Mouse (Mus musculus): Measurements from ENCODE around the gene Rhbdl1. TPM values are rescaled to one million over a fixed set of nuclear protein-coding genes. Genes with fewer than 3 reads are reported as not detected.

Gene Rhbdl1
- polyA plus RNA-seq, 1 experiment, result not detected

DNA sequence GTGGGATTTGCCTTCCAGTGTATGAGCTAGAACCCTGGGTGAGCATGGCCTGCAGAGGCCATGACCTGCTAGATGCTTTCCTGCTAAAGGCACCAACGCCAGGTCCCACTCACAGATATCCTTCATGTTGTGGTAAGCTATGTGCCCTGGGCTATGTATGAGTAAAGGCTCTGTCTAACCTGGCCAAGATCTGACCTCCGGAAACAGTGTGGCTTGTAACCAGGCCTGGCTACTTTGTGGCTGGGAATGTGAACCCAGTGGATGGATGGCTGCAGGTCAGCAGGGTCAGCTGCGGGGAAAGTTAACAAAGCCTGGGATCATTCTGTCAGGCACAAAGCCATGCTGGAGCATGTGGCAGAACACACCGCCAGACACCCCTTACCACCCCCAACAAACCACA, 44.6 kb upstream of the Rhbdl1 start:
- Histone ChIP-seq H3K9me3 (replicated peaks; ENCODE audit: control insufficient read depth, insufficient read depth, low read length, poor library complexity, severe bottlenecking) (no peaks in the 10 kb centered on the region), H3K27ac (ENCODE audit: insufficient read depth, low read length) (peak overlapping the region; percentile 25), H3K9ac (ENCODE audit: low read depth, poor library complexity, severe bottlenecking) (no peak overlapping the region), H3K36me3 (ENCODE audit: control insufficient read depth, insufficient read depth, low read length, poor library complexity, severe bottlenecking) (peaks cover 5% of the 10 kb centered on the region; the same call in 1 of the 2 replicates), H3K4me1 (ENCODE audit: control insufficient read depth, insufficient read depth, low read length) (peaks cover 7% of the 10 kb centered on the region), H3K4me3 (ENCODE audit: low read depth, low read length) (no peak overlapping the region), H3K27me3 (ENCODE audit: control insufficient read depth, insufficient read depth, low read length, poor library complexity, severe bottlenecking) (no peaks in the 10 kb centered on the region)
- TF ChIP-seq POLR2A (IDR thresholded peaks at IDR 0.05; ENCODE audit: insufficient read depth, low read length) (no peak), CTCF (IDR thresholded peaks at IDR 0.05; ENCODE audit: low read depth, low read length) (no peak), EP300 (IDR thresholded peaks at IDR 0.05; ENCODE audit: insufficient read depth, low read depth, low read length) (no peak)

DNA sequence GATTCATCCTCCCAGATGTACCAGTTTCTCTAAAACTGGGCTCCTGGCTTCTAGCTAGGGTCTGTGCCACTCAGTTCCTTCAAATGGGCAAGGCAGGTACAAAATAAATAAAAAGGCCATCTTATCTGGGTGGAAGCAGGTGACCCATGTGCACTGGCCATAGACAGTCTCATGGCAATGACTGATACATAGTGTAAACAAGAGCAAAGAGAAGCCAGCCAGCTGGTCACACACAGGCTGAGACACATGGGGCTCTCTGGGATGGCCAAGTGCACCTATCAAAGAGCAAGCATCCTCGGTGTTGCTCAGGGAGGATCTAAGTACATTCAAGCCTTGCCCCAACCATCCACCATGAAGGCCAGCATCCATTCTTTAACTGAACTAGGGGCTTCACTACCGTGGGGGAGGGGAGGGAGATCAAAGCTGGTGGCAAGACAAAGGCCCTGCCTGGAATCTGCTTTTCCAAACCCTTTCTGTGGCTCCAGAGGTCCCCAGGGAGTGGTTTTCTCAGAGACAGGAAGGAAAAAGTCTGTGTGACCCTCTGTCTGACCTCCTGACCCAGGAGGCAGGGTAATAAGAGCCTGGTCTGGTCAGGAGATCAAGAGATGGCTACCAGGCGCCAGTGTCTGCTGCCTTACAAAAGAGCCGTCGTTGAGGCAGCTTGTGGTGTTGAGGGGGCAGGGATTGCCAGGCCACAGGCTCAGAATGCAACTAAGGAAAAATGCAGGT, 44.0 kb upstream of the Rhbdl1 start:
- no peak overlapping the region for H3K9ac ChIP-seq (ENCODE audit: low read depth, poor library complexity, severe bottlenecking)
- no peaks in the 10 kb centered on the region for H3K9me3 ChIP-seq (replicated peaks; ENCODE audit: control insufficient read depth, insufficient read depth, low read length, poor library complexity, severe bottlenecking)
- H3K36me3 ChIP-seq (ENCODE audit: control insufficient read depth, insufficient read depth, low read length, poor library complexity, severe bottlenecking), result peaks cover 5% of the 10 kb centered on the region; the same call in 1 of the 2 replicates
- TF ChIP-seq POLR2A (IDR thresholded peaks at IDR 0.05; ENCODE audit: insufficient read depth, low read length) (no peak), EP300 (IDR thresholded peaks at IDR 0.05; ENCODE audit: insufficient read depth, low read depth, low read length) (no peak), CTCF (IDR thresholded peaks at IDR 0.05; ENCODE audit: low read depth, low read length) (no peak)
- no peak overlapping the region for H3K4me3 ChIP-seq (ENCODE audit: low read depth, low read length)
- peak overlapping the region; percentile 25 for H3K27ac ChIP-seq (ENCODE audit: insufficient read depth, low read length)
- peaks cover 11% of the 10 kb centered on the region for H3K4me1 ChIP-seq (ENCODE audit: control insufficient read depth, insufficient read depth, low read length)
- no peaks in the 10 kb centered on the region for H3K27me3 ChIP-seq (ENCODE audit: control insufficient read depth, insufficient read depth, low read length, poor library complexity, severe bottlenecking)

DNA sequence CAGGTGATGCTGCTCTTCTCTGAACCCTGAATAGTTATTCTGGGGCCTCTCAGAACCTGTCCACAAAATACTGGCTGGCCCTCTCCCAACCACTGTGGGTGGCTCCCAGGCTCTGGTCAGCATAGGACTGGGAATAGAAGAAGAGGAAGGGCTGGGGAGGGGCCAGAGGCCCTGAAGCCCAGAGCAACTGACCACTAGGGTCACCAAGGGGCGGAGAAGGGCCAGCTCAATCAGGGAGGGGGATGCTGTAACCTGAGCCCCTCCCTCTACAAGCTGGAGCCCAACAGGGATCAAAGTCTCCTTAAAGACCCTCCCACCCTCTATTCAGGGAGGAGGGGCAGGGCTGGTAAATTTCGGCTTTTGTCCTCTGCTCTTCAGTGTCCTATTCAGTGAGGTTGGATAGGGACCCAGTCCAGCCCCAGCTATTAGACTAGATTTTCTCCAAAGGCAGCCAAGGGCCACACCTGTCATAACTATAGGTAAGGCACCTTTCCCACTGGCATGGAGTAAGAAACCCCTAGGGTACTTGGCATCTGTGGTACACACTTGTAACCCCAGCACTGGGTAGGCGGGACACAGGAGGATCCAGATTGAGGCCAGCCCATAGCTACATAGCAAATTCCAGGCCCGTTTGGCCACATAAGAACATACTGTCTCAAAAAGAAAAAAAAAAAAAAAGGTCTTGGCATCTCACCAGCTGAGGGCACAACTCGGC, 43.3 kb upstream of the Rhbdl1 start, which contains the start of gene Wfikkn1:
Gene Wfikkn1, minus strand, starts transcription at position 663 of the 715 bp plus-strand sequence.
- H3K36me3 ChIP-seq (ENCODE audit: control insufficient read depth, insufficient read depth, low read length, poor library complexity, severe bottlenecking), result peaks cover 5% of the 10 kb centered on the region; the same call in 1 of the 2 replicates
- no peaks in the 10 kb centered on the region for H3K27me3 ChIP-seq (ENCODE audit: control insufficient read depth, insufficient read depth, low read length, poor library complexity, severe bottlenecking)
- H3K9me3 ChIP-seq (replicated peaks; ENCODE audit: control insufficient read depth, insufficient read depth, low read length, poor library complexity, severe bottlenecking), result no peaks in the 10 kb centered on the region
- peaks cover 11% of the 10 kb centered on the region for H3K4me1 ChIP-seq (ENCODE audit: control insufficient read depth, insufficient read depth, low read length)
- TF ChIP-seq POLR2A (IDR thresholded peaks at IDR 0.05; ENCODE audit: insufficient read depth, low read length), result no peak
- H3K9ac ChIP-seq (ENCODE audit: low read depth, poor library complexity, severe bottlenecking), result no peak within 1 kb of the TSS
- no peak within 1 kb of the TSS for H3K4me3 ChIP-seq (ENCODE audit: low read depth, low read length)
- H3K27ac ChIP-seq (ENCODE audit: insufficient read depth, low read length), result peak within 1 kb of the TSS; percentile 25

DNA sequence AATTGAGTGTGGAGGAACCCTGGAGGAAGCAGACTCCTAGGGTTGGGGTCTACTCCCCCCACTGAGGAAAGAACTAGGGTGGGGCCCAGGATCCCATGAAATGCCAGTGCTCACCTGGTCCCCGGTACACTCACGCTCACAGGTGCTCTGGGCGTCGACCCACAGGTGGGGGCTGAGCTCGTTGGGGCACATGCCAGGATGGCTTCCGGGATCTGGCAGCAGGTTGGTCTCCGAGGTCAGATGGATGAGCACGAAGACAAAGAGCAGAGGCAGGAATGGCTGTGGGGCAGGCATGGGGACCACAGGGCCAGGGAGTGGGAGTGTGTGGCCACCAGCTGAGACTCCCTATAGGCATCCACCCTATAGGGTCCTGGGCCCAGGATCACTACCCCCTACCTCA, 42.7 kb upstream of the Rhbdl1 start:
- TF ChIP-seq POLR2A (IDR thresholded peaks at IDR 0.05; ENCODE audit: insufficient read depth, low read length), result no peak
- no peak for TF ChIP-seq EP300 (IDR thresholded peaks at IDR 0.05; ENCODE audit: insufficient read depth, low read depth, low read length)
- no peaks in the 10 kb centered on the region for H3K27me3 ChIP-seq (ENCODE audit: control insufficient read depth, insufficient read depth, low read length, poor library complexity, severe bottlenecking)
- H3K27ac ChIP-seq (ENCODE audit: insufficient read depth, low read length), result no peak overlapping the region
- peaks cover 5% of the 10 kb centered on the region; the same call in 1 of the 2 replicates for H3K36me3 ChIP-seq (ENCODE audit: control insufficient read depth, insufficient read depth, low read length, poor library complexity, severe bottlenecking)
- no peak overlapping the region for H3K9ac ChIP-seq (ENCODE audit: low read depth, poor library complexity, severe bottlenecking)
- H3K9me3 ChIP-seq (replicated peaks; ENCODE audit: control insufficient read depth, insufficient read depth, low read length, poor library complexity, severe bottlenecking), result no peaks in the 10 kb centered on the region
- peaks cover 11% of the 10 kb centered on the region for H3K4me1 ChIP-seq (ENCODE audit: control insufficient read depth, insufficient read depth, low read length)
- H3K4me3 ChIP-seq (ENCODE audit: low read depth, low read length), result no peak overlapping the region

DNA sequence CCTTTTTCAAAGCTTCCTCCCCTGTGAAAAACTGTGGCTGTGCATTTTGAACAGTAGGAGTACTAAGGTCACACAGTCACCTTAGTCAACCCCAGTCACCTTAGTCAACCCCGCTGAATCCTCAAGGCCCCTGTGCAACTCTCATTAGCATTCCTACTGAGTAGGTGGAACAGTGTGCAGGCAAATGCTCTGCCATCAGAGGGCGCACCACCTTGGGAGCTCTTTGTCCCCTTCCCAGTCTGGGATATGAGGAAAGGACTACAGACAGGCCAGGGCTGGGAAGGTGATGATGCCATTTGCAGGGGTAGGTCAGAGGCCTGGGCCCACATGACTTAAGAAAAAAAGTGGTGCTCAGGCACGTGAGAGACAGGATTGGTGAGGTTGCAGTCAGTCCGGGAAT, 42.2 kb upstream of the Rhbdl1 start:
- TF ChIP-seq EP300 (IDR thresholded peaks at IDR 0.05; ENCODE audit: insufficient read depth, low read depth, low read length) (no peak), CTCF (IDR thresholded peaks at IDR 0.05; ENCODE audit: low read depth, low read length) (peak; percentile 92)
- H3K4me1 ChIP-seq (ENCODE audit: control insufficient read depth, insufficient read depth, low read length), result peaks cover 11% of the 10 kb centered on the region

DNA sequence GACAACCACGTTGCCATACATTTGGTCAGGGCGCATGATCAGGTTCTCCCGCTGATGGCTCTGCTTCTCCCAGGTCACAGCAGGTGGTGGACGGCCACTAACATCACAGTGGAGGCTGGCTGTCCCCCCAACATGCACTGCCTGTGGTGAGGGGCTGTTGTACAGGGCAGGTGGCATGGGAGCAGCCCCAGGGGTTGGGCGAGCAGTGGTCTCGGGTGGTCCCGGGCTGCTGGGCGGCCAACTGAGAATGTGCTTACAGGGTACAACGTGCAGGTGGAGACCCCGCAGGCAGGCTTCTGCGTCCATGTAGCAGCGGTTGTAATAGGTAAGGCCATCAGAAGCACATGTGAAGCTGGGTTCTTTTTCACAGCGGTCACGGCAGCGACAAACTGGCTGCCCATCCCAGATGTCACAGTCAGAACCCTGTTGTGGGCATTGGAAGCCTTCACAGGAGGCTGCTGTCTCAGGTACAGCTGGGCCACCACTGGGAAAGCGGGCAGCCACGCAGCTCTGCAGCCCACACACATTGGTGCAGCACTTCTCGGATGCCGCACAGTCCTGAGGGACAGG, 41.6 kb upstream of the Rhbdl1 start:
- no peak for TF ChIP-seq EP300 (IDR thresholded peaks at IDR 0.05; ENCODE audit: insufficient read depth, low read depth, low read length)
- no peak for TF ChIP-seq CTCF (IDR thresholded peaks at IDR 0.05; ENCODE audit: low read depth, low read length)
- TF ChIP-seq POLR2A (IDR thresholded peaks at IDR 0.05; ENCODE audit: insufficient read depth, low read length), result no peak
- H3K9me3 ChIP-seq (replicated peaks; ENCODE audit: control insufficient read depth, insufficient read depth, low read length, poor library complexity, severe bottlenecking), result no peaks in the 10 kb centered on the region
- no peaks in the 10 kb centered on the region for H3K36me3 ChIP-seq (ENCODE audit: control insufficient read depth, insufficient read depth, low read length, poor library complexity, severe bottlenecking)
- no peak overlapping the region for H3K4me3 ChIP-seq (ENCODE audit: low read depth, low read length)
- H3K9ac ChIP-seq (ENCODE audit: low read depth, poor library complexity, severe bottlenecking), result no peak overlapping the region
- H3K4me1 ChIP-seq (ENCODE audit: control insufficient read depth, insufficient read depth, low read length), result peaks cover 11% of the 10 kb centered on the region
- H3K27ac ChIP-seq (ENCODE audit: insufficient read depth, low read length), result no peak overlapping the region
- H3K27me3 ChIP-seq (ENCODE audit: control insufficient read depth, insufficient read depth, low read length, poor library complexity, severe bottlenecking), result no peaks in the 10 kb centered on the region

More for the DNA sequence above, 42.2 kb upstream of the Rhbdl1 start:
- Histone ChIP-seq H3K4me3 (ENCODE audit: low read depth, low read length) (no peak overlapping the region), H3K27ac (ENCODE audit: insufficient read depth, low read length) (no peak overlapping the region), H3K9me3 (replicated peaks; ENCODE audit: control insufficient read depth, insufficient read depth, low read length, poor library complexity, severe bottlenecking) (no peaks in the 10 kb centered on the region), H3K27me3 (ENCODE audit: control insufficient read depth, insufficient read depth, low read length, poor library complexity, severe bottlenecking) (no peaks in the 10 kb centered on the region), H3K36me3 (ENCODE audit: control insufficient read depth, insufficient read depth, low read length, poor library complexity, severe bottlenecking) (0 out of 2 replicates have a peak, but pooled peaks cover under 1% of the 10 kb centered on the region), H3K9ac (ENCODE audit: low read depth, poor library complexity, severe bottlenecking) (no peak overlapping the region)

All from ES-Bruce4 (cell line).